Mouse (Mus musculus) monocyte, adult 5-6 weeks (primary cell): ENCODE results near the gene Mre11a. TPM values are rescaled to one million over a fixed set of nuclear protein-coding genes. Genes with fewer than 3 reads are reported as not detected.

Experiments
- ATAC-seq: fragments of 153-309, 156-312 bp; replicated peaks from 2 replicates; pipeline ENCODE4 v1.8.0; 2017; ENCODE audit warnings: mild to moderate bottlenecking; ENCODE audit not compliant: low TSS enrichment, insufficient number of reproducible peaks, severe bottlenecking, poor library complexity, low FRiP score
- total RNA-seq: library from RNA; stranded (forward); fragments of 200-1000, 200-491, 200-594 nt; gene quantifications from 3 replicates; pipeline ENCODE4 v1.2.3, GENCODE M21; 2017

Gene Mre11a
- total RNA-seq, 1 experiment from 2014 or later, result 19.8 TPM

- ATAC-seq, result no peak
Observed at GRCm38 (mm10) chr9:14805714-14806113, 21.3 kb downstream of the Mre11a start.

- no peak for ATAC-seq
Observed at GRCm38 (mm10) chr9:14806786-14807185, 22.3 kb downstream of the Mre11a start.

GRCm38 (mm10) chr9:14810111-14810510 lies 25.7 kb downstream of the Mre11a start:
- ATAC-seq, result no peak

GRCm38 (mm10) chr9:14821396-14821795 lies 36.9 kb downstream of the Mre11a start:
- ATAC-seq, result no peak

- no peak for ATAC-seq
Observed at GRCm38 (mm10) chr9:14824840-14825239, 40.4 kb downstream of the Mre11a start.

GRCm38 (mm10) chr9:14827875-14828274 lies 43.4 kb downstream of the Mre11a start:
- no peak for ATAC-seq

GRCm38 (mm10) chr9:14832046-14832445 lies 47.6 kb downstream of the Mre11a start:
- ATAC-seq, result peak; percentile 46; the same call in 1 of the 2 replicates

- ATAC-seq, result peak; percentile 95
Observed at GRCm38 (mm10) chr9:14835335-14836075, 51.1 kb downstream of the Mre11a start.

GRCm38 (mm10) chr9:14839527-14839926 lies 55.1 kb downstream of the Mre11a start:
- no peak for ATAC-seq

- no peak for ATAC-seq
Observed at GRCm38 (mm10) chr9:14839970-14840369, 55.5 kb downstream of the Mre11a start.

- peak; percentile 96 for ATAC-seq
Observed at GRCm38 (mm10) chr9:14841878-14842761, 57.7 kb downstream of the Mre11a start.

- ATAC-seq, result no peak
Observed at GRCm38 (mm10) chr9:14843311-14843857, 58.9 kb downstream of the Mre11a start.

- no peak for ATAC-seq
Observed at GRCm38 (mm10) chr9:14843901-14844300, 59.4 kb downstream of the Mre11a start.

GRCm38 (mm10) chr9:14846428-14846827 lies 62.0 kb downstream of the Mre11a start:
- no peak for ATAC-seq

GRCm38 (mm10) chr9:14848267-14848935 lies 63.9 kb downstream of the Mre11a start:
- no peak for ATAC-seq

GRCm38 (mm10) chr9:14854585-14854984 lies 70.1 kb downstream of the Mre11a start:
- ATAC-seq, result no peak

- ATAC-seq, result no peak
Observed at GRCm38 (mm10) chr9:14856922-14857654, 72.6 kb downstream of the Mre11a start.

GRCm38 (mm10) chr9:14858170-14858706 lies 73.8 kb downstream of the Mre11a start:
- ATAC-seq, result no peak
